Mouse (Mus musculus) heart, embryonic 15.5 days (tissue): ENCODE data around the gene Flad1. TPM values are rescaled to one million over a fixed set of nuclear protein-coding genes. Genes with fewer than 3 reads are reported as not detected.

ENCODE experiments used
- ATAC-seq: fragments of 200-750 bp; cut with Nextera tagmentation; replicated peaks from 2 replicates; pipeline ENCODE4 v1.8.0; 2017; ENCODE audit warnings: low read depth, moderate TSS enrichment; ENCODE audit not compliant: insufficient number of reproducible peaks, insufficient read depth, low FRiP score
- H3K27ac ChIP-seq: fragments of 300-500 bp; sonication (generic); 2 replicates; pipeline ENCODE4 v1.5.1; 2015; ENCODE audit warnings: mild to moderate bottlenecking, inconsistent platforms
- H3K27me3 ChIP-seq: fragments of 300-500 bp; sonication (generic); 2 replicates; pipeline ENCODE4 v1.6.1; 2015; ENCODE audit warnings: inconsistent platforms
- H3K36me3 ChIP-seq: fragments of 300-500 bp; sonication (generic); 2 replicates; pipeline ENCODE4 v1.6.1; 2015; ENCODE audit warnings: mild to moderate bottlenecking, inconsistent platforms
- H3K4me1 ChIP-seq: fragments of 300-500 bp; sonication (generic); replicated peaks from 2 replicates; pipeline ENCODE4 v1.6.1; 2015; ENCODE audit warnings: inconsistent platforms
- H3K4me2 ChIP-seq: fragments of 300-500 bp; sonication (generic); 2 replicates; pipeline ENCODE4 v1.6.1; 2015; ENCODE audit warnings: inconsistent platforms, mild to moderate bottlenecking, moderate library complexity
- H3K4me3 ChIP-seq: fragments of 300-500 bp; sonication (generic); 2 replicates; pipeline ENCODE4 v1.5.1; 2015; ENCODE audit warnings: mild to moderate bottlenecking, inconsistent platforms
- H3K9ac ChIP-seq: fragments of 300-500 bp; sonication (generic); 2 replicates; pipeline ENCODE4 v1.6.1; 2015; ENCODE audit warnings: mild to moderate bottlenecking, inconsistent platforms
- H3K9me3 ChIP-seq: fragments of 300-500 bp; sonication (generic); replicated peaks from 2 replicates; pipeline ENCODE4 v1.6.1; 2016; ENCODE audit warnings: inconsistent platforms
- WGBS: fragments of 180-500 bp; shearing (Covaris S2); methylation state at CpG from one replicate; pipeline ENCODE4 v1.1.7; 2015; ENCODE audit warnings: mixed read lengths; 5-methylcytosine and 5-hydroxymethylcytosine counted together
- polyA plus RNA-seq: library from polyadenylated mRNA; unstranded; fragments of >200 nt; fragmentation: Nextera tagmentation; extraction: Ambion mirVana; gene quantifications from 2 replicates; pipeline ENCODE4 v1.2.1, GENCODE M21; 2015

Gene Flad1
- polyA plus RNA-seq, 1 experiment from 2014 or later: 34.0 TPM

- H3K27me3 ChIP-seq: no peaks in the 10 kb centered on the region
- no peaks in the 10 kb centered on the region for H3K9me3 ChIP-seq
- peak within 1 kb of the TSS; percentile 73 for H3K4me3 ChIP-seq
- H3K36me3 ChIP-seq: no peaks in the 10 kb centered on the region
- H3K4me2 ChIP-seq: peak within 1 kb of the TSS; percentile 96
- WGBS: under 1% methylated on average over 39 of the region's 42 CpGs
- peaks cover 53% of the 10 kb centered on the region for H3K4me1 ChIP-seq
- ATAC-seq: peak; percentile 51
- H3K27ac ChIP-seq: peak within 1 kb of the TSS; percentile 94
- peak within 1 kb of the TSS; percentile 63 for H3K9ac ChIP-seq
Measured at GRCm38 (mm10) chr3:89394006-89394893, 17.4 kb downstream of the Flad1 start, which contains the start of gene Zbtb7b. Gene Zbtb7b (minus strand): TSS chr3:89394776.

GRCm38 (mm10) chr3:89393605-89394004 lies 18.1 kb downstream of the Flad1 start:
- peak overlapping the region; percentile 73 for H3K4me3 ChIP-seq
- H3K4me2 ChIP-seq: peak overlapping the region; percentile 96
- WGBS: under 1% methylated on average over 15 of the region's 15 CpGs
- H3K27me3 ChIP-seq: no peaks in the 10 kb centered on the region
- H3K27ac ChIP-seq: peak overlapping the region; percentile 94
- peaks cover 53% of the 10 kb centered on the region for H3K4me1 ChIP-seq
- no peaks in the 10 kb centered on the region for H3K9me3 ChIP-seq
- H3K36me3 ChIP-seq: no peaks in the 10 kb centered on the region
- ATAC-seq: peak; percentile 94
- peak overlapping the region; percentile 63 for H3K9ac ChIP-seq

- Histone ChIP-seq H3K4me3 (peak overlapping the region; percentile 73), H3K27me3 (no peaks in the 10 kb centered on the region), H3K9ac (peak overlapping the region; percentile 68), H3K4me1 (peaks cover 56% of the 10 kb centered on the region), H3K36me3 (no peaks in the 10 kb centered on the region), H3K9me3 (no peaks in the 10 kb centered on the region), H3K27ac (peak overlapping the region; percentile 80), H3K4me2 (peak overlapping the region; percentile 96)
- under 1% methylated on average over 23 of the region's 24 CpGs for WGBS
- ATAC-seq: no peak
Measured at GRCm38 (mm10) chr3:89392871-89393311, 18.8 kb downstream of the Flad1 start.

GRCm38 (mm10) chr3:89391663-89392511 lies 19.8 kb downstream of the Flad1 start:
- Histone ChIP-seq H3K4me2 (peak overlapping the region; percentile 96), H3K9me3 (no peaks in the 10 kb centered on the region), H3K27me3 (no peaks in the 10 kb centered on the region), H3K4me3 (peak overlapping the region; percentile 73), H3K36me3 (no peaks in the 10 kb centered on the region), H3K4me1 (peaks cover 57% of the 10 kb centered on the region), H3K27ac (peak overlapping the region; percentile 80), H3K9ac (peak overlapping the region; percentile 68)
- under 1% methylated on average over 54 of the region's 56 CpGs for WGBS
- no peak for ATAC-seq

GRCm38 (mm10) chr3:89390699-89391662 lies 20.7 kb downstream of the Flad1 start:
- 12% methylated on average over 19 of the region's 19 CpGs for WGBS
- Histone ChIP-seq H3K27ac (peak overlapping the region; percentile 80), H3K9ac (peak overlapping the region; percentile 68), H3K4me3 (peak overlapping the region; percentile 73), H3K36me3 (no peaks in the 10 kb centered on the region), H3K4me1 (peaks cover 48% of the 10 kb centered on the region), H3K27me3 (no peaks in the 10 kb centered on the region), H3K4me2 (peak overlapping the region; percentile 96), H3K9me3 (no peaks in the 10 kb centered on the region)
- no peak for ATAC-seq

- ATAC-seq: no peak
- peaks cover 41% of the 10 kb centered on the region for H3K4me1 ChIP-seq
- peak overlapping the region; percentile 80 for H3K27ac ChIP-seq
- H3K4me3 ChIP-seq: no peak overlapping the region
- H3K36me3 ChIP-seq: no peaks in the 10 kb centered on the region
- H3K4me2 ChIP-seq: peak overlapping the region; percentile 96
- no peaks in the 10 kb centered on the region for H3K9me3 ChIP-seq
- WGBS: 26% methylated on average over 5 of the region's 5 CpGs
- no peak overlapping the region for H3K9ac ChIP-seq
- H3K27me3 ChIP-seq: no peaks in the 10 kb centered on the region
Measured at GRCm38 (mm10) chr3:89390111-89390515, 21.6 kb downstream of the Flad1 start.

GRCm38 (mm10) chr3:89388901-89389740 lies 22.5 kb downstream of the Flad1 start:
- Histone ChIP-seq H3K4me2 (no peak overlapping the region), H3K9me3 (no peaks in the 10 kb centered on the region), H3K4me1 (peaks cover 41% of the 10 kb centered on the region), H3K4me3 (no peak overlapping the region), H3K9ac (no peak overlapping the region), H3K27me3 (no peaks in the 10 kb centered on the region), H3K36me3 (no peaks in the 10 kb centered on the region), H3K27ac (no peak overlapping the region)
- 62% methylated on average over 6 of the region's 6 CpGs for WGBS
- no peak for ATAC-seq

- Histone ChIP-seq H3K9me3 (no peaks in the 10 kb centered on the region), H3K27me3 (no peaks in the 10 kb centered on the region), H3K27ac (no peak overlapping the region), H3K9ac (no peak overlapping the region), H3K4me2 (no peak overlapping the region), H3K4me1 (peaks cover 41% of the 10 kb centered on the region), H3K36me3 (no peaks in the 10 kb centered on the region), H3K4me3 (no peak overlapping the region)
- no peak for ATAC-seq
- WGBS: 73% methylated on average over 11 of the region's 11 CpGs
Measured at GRCm38 (mm10) chr3:89388134-89388881, 23.4 kb downstream of the Flad1 start.

- 83% methylated on average over 11 of the region's 11 CpGs for WGBS
- no peak overlapping the region for H3K4me3 ChIP-seq
- peaks cover 41% of the 10 kb centered on the region for H3K4me1 ChIP-seq
Measured at GRCm38 (mm10) chr3:89387632-89388031, 24.0 kb downstream of the Flad1 start.

More at GRCm38 (mm10) chr3:89387632-89388031, 24.0 kb downstream of the Flad1 start:
- no peak for ATAC-seq
- no peak overlapping the region for H3K4me2 ChIP-seq
- no peaks in the 10 kb centered on the region for H3K36me3 ChIP-seq
- no peaks in the 10 kb centered on the region for H3K9me3 ChIP-seq
- no peaks in the 10 kb centered on the region for H3K27me3 ChIP-seq
- no peak overlapping the region for H3K27ac ChIP-seq
- no peak overlapping the region for H3K9ac ChIP-seq
